Mouse (Mus musculus): Measurements from ENCODE around the gene Zscan5b.
"Not testable (repeated sequence)": the region's sequence is repeated elsewhere in the genome, so short reads cannot be mapped to it uniquely, and the experiment has no call there.

- not testable (repeated sequence) for TF ChIP-seq POLR2A (IDR thresholded peaks at IDR 0.05; ENCODE audit: extremely low read depth, insufficient read depth, low read length)
- peak; percentile 39 for TF ChIP-seq CTCF (IDR thresholded peaks at IDR 0.05; ENCODE audit: low read depth, low read length)
Observed at GRCm38 (mm10) chr7:6228491-6228890, 6.4 kb downstream of the Zscan5b start.
